Mouse (Mus musculus): ENCODE data around the gene Kpna6. TPM values are rescaled to one million over a fixed set of nuclear protein-coding genes. Genes with fewer than 3 reads are reported as not detected.

The Kpna6 gene
- polyA plus RNA-seq, 1 experiment from 2014 or later: 17.4 TPM

- peak within 1 kb of the TSS; percentile 95 for H3K4me2 ChIP-seq (replicated peaks)
- no peaks in the 10 kb centered on the region for H3K27me3 ChIP-seq
- peak; percentile 95 for ATAC-seq (ENCODE audit: low FRiP score, low read depth)
- WGBS: under 1% methylated on average over 59 of the region's 60 CpGs
- peaks cover 33% of the 10 kb centered on the region for H3K4me1 ChIP-seq
- peak within 1 kb of the TSS; percentile 87 for H3K9ac ChIP-seq
- H3K27ac ChIP-seq: peak within 1 kb of the TSS; percentile 90
- H3K9me3 ChIP-seq: no peaks in the 10 kb centered on the region
- H3K36me3 ChIP-seq: peaks cover 55% of the 10 kb centered on the region
- peak within 1 kb of the TSS; percentile 71 for H3K4me3 ChIP-seq
Measured at GRCm38 (mm10) chr4:129640638-129641467, 31.7 kb downstream of the Kpna6 start, which contains the start of gene Txlna. TSS of gene Txlna (minus strand) at chr4:129641065.

DNA sequence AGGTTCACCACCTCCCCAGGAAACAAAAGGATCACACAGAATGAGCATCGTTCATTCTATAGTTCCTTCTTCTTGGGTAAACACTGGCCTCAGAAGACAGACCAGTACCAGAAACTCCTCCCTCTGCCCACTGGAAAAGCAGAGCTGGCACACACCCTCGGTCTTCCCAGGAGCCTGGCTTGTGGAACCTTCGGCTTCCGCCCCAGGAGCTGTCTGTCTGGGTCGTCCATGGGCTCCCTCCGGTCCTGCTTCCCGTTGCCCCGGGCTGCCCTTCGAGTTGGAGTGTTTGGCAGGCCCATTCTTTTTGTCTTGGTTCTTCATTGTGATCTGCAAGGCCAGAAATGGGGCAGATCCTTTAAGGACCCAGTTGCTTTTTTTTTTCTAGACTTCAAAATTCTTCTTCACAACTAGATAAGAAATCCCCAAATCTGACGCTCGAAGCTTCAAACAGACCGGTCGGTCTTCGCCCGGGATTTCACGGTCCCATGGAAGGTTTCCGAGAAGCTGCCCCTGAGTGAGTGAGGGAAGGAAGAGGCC is 32.4 kb downstream of the Kpna6 start:
- no peaks in the 10 kb centered on the region for H3K27me3 ChIP-seq
- peaks cover 55% of the 10 kb centered on the region for H3K36me3 ChIP-seq
- peak overlapping the region; percentile 90 for H3K27ac ChIP-seq
- WGBS: 5% methylated on average over 17 of the region's 17 CpGs
- peak overlapping the region; percentile 95 for H3K4me2 ChIP-seq (replicated peaks)
- peak overlapping the region; percentile 71 for H3K4me3 ChIP-seq
- H3K9ac ChIP-seq: peak overlapping the region; percentile 87
- no peaks in the 10 kb centered on the region for H3K9me3 ChIP-seq
- peaks cover 33% of the 10 kb centered on the region for H3K4me1 ChIP-seq
- no peak for ATAC-seq (ENCODE audit: low FRiP score, low read depth)

GRCm38 (mm10) chr4:129639221-129639620 is 33.3 kb downstream of the Kpna6 start:
- no peaks in the 10 kb centered on the region for H3K27me3 ChIP-seq
- H3K9me3 ChIP-seq: no peaks in the 10 kb centered on the region
- ATAC-seq (ENCODE audit: low FRiP score, low read depth): no peak
- H3K36me3 ChIP-seq: peaks cover 55% of the 10 kb centered on the region
- H3K4me2 ChIP-seq (replicated peaks): peak overlapping the region; percentile 95
- 89% methylated on average over 15 of the region's 15 CpGs for WGBS
- peak overlapping the region; percentile 87 for H3K9ac ChIP-seq
- peaks cover 33% of the 10 kb centered on the region for H3K4me1 ChIP-seq
- no peak overlapping the region for H3K27ac ChIP-seq
- H3K4me3 ChIP-seq: peak overlapping the region; percentile 71

GRCm38 (mm10) chr4:129633852-129634251 is 38.7 kb downstream of the Kpna6 start:
- no peaks in the 10 kb centered on the region for H3K27me3 ChIP-seq
- H3K4me1 ChIP-seq: peaks cover 15% of the 10 kb centered on the region
- no peak overlapping the region for H3K9ac ChIP-seq
- 94% methylated on average over 6 of the region's 6 CpGs for WGBS
- no peak overlapping the region for H3K4me2 ChIP-seq (replicated peaks)
- ATAC-seq (ENCODE audit: low FRiP score, low read depth): no peak
- no peak overlapping the region for H3K4me3 ChIP-seq
- no peak overlapping the region for H3K27ac ChIP-seq
- H3K9me3 ChIP-seq: no peaks in the 10 kb centered on the region
- H3K36me3 ChIP-seq: peaks cover 97% of the 10 kb centered on the region

GRCm38 (mm10) chr4:129631867-129632266 is 40.7 kb downstream of the Kpna6 start:
- Histone ChIP-seq H3K4me2 (replicated peaks) (no peak overlapping the region), H3K4me3 (no peak overlapping the region), H3K36me3 (peaks cover 99% of the 10 kb centered on the region), H3K9ac (no peak overlapping the region), H3K9me3 (no peaks in the 10 kb centered on the region), H3K4me1 (no peaks in the 10 kb centered on the region), H3K27ac (no peak overlapping the region), H3K27me3 (no peaks in the 10 kb centered on the region)
- WGBS: 87% methylated on average over 12 of the region's 12 CpGs
- no peak for ATAC-seq (ENCODE audit: low FRiP score, low read depth)

GRCm38 (mm10) chr4:129630944-129631343 is 41.6 kb downstream of the Kpna6 start:
- 80% methylated on average over 4 of the region's 4 CpGs for WGBS
- ATAC-seq (ENCODE audit: low FRiP score, low read depth): no peak
- H3K9ac ChIP-seq: no peak overlapping the region

GRCm38 (mm10) chr4:129626035-129626434 is 46.5 kb downstream of the Kpna6 start:
- Histone ChIP-seq H3K4me2 (replicated peaks) (no peak overlapping the region), H3K36me3 (peaks cover 50% of the 10 kb centered on the region), H3K27ac (no peak overlapping the region), H3K9ac (no peak overlapping the region), H3K9me3 (no peaks in the 10 kb centered on the region), H3K4me3 (no peak overlapping the region), H3K27me3 (no peaks in the 10 kb centered on the region), H3K4me1 (peaks cover 34% of the 10 kb centered on the region)
- ATAC-seq (ENCODE audit: low FRiP score, low read depth): no peak
- WGBS: 75% methylated on average over 6 of the region's 6 CpGs

More at GRCm38 (mm10) chr4:129630944-129631343, 41.6 kb downstream of the Kpna6 start:
- Histone ChIP-seq H3K9me3 (no peaks in the 10 kb centered on the region), H3K27ac (no peak overlapping the region), H3K4me1 (0 out of 2 replicates have a peak, but pooled peaks cover 1% of the 10 kb centered on the region), H3K4me2 (replicated peaks) (no peak overlapping the region), H3K4me3 (no peak overlapping the region), H3K27me3 (no peaks in the 10 kb centered on the region), H3K36me3 (peaks cover 99% of the 10 kb centered on the region)

DNA sequence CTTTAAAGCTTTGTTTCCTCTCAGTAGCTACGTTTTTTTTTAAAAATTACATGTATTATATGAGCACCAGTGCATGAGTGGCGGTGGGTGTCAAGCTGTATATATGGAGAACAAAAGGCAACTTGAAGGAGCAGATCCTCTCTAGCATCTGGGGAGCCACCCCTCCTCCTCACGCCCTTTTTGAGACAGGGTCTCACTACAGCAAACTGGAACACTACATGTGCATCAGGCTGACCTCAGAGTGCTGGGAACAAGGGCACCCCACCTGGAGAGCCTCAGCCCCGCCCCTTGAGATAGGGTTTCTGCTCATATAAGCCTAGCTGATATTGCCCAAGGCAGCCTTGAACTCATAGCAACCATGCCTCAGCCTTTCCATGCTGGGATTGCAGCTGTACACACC is 47.1 kb downstream of the Kpna6 start:
- Histone ChIP-seq H3K4me2 (replicated peaks) (peak overlapping the region; percentile 86), H3K27ac (no peak overlapping the region), H3K9me3 (no peaks in the 10 kb centered on the region), H3K4me1 (peaks cover 34% of the 10 kb centered on the region), H3K9ac (no peak overlapping the region), H3K36me3 (peaks cover 44% of the 10 kb centered on the region), H3K4me3 (no peak overlapping the region), H3K27me3 (no peaks in the 10 kb centered on the region)
- 37% methylated on average over 4 of the region's 4 CpGs for WGBS
- ATAC-seq (ENCODE audit: low FRiP score, low read depth): no peak

DNA sequence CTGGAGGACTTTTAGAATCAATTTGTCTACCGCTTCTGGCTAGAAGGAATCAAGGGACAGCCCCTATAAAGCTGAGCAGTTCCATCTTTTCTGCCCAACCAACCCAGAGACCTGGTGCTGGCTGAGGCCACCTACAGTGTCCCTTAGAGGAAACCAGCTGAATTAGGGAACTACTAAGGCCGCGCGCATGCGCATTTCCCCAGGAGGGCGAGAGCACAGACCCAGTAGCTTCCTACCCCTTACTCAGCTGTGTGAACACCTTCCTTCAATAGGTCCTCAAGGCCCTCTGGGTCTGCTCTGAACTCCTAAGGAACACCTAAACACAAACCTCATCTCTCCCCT is 47.6 kb downstream of the Kpna6 start:
- Histone ChIP-seq H3K27me3 (no peaks in the 10 kb centered on the region), H3K27ac (peak overlapping the region; percentile 80), H3K4me2 (replicated peaks) (peak overlapping the region; percentile 86), H3K36me3 (peaks cover 39% of the 10 kb centered on the region), H3K4me1 (peaks cover 34% of the 10 kb centered on the region), H3K9ac (peak overlapping the region; percentile 78), H3K4me3 (peak overlapping the region; percentile 63), H3K9me3 (no peaks in the 10 kb centered on the region)
- 3% methylated on average over 6 of the region's 6 CpGs for WGBS
- no peak; the same call in 1 of the 2 replicates for ATAC-seq (ENCODE audit: low FRiP score, low read depth)

DNA sequence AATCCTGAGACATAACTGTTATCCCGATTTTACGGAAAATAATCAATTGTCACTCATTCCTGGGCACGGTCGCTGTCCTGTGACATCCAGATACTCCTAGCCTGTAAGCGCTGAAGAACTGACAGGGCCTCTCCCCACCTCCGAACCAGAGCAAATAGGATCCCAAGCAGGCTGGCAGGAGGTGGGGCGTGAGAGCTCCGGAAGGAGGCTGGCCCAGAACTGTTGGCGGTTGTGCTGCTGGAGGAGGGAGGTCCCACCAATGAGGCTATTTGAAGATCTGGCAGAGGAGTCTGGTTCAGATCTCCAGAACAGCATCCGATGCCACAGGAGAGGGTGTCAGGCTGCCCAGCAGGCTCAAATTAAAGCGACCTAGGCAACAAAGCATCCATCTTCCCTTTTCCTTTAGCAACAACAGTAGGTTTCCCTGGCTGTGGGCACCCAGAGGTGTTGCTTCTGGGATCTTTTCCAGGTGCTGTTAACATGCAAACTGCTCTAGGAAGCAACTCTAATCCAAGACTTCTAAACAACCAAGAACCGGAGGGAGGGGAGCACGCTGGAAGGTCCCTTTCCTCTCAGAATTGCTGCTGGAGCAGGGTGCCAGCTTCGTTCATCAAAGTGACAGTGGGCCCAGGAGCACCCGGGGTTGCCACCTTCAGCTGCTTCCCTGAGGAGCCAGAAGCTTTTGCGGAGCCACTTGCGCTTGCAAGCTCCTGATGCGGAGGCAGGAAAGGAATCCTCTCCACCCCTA is 48.1 kb downstream of the Kpna6 start:
- Histone ChIP-seq H3K36me3 (peaks cover 34% of the 10 kb centered on the region), H3K4me2 (replicated peaks) (peak overlapping the region; percentile 86), H3K27ac (peak overlapping the region; percentile 80), H3K9ac (peak overlapping the region; percentile 78), H3K4me3 (peak overlapping the region; percentile 63), H3K9me3 (no peaks in the 10 kb centered on the region), H3K27me3 (no peaks in the 10 kb centered on the region), H3K4me1 (peaks cover 34% of the 10 kb centered on the region)
- ATAC-seq (ENCODE audit: low FRiP score, low read depth): peak; percentile 89
- 1% methylated on average over 18 of the region's 18 CpGs for WGBS

GRCm38 (mm10) chr4:129623681-129624091 is 48.9 kb downstream of the Kpna6 start, which contains the start of gene Ccdc28b:
TSS of gene Ccdc28b (minus strand) at chr4:129623947.
- H3K4me3 ChIP-seq: peak within 1 kb of the TSS; percentile 63
- ATAC-seq (ENCODE audit: low FRiP score, low read depth): no peak
- H3K9ac ChIP-seq: peak within 1 kb of the TSS; percentile 78
- H3K27me3 ChIP-seq: no peaks in the 10 kb centered on the region
- H3K27ac ChIP-seq: peak within 1 kb of the TSS; percentile 80
- no peaks in the 10 kb centered on the region for H3K9me3 ChIP-seq
- H3K36me3 ChIP-seq: peaks cover 27% of the 10 kb centered on the region
- peaks cover 34% of the 10 kb centered on the region for H3K4me1 ChIP-seq
- H3K4me2 ChIP-seq (replicated peaks): peak within 1 kb of the TSS; percentile 86
- WGBS: 1% methylated on average over 10 of the region's 10 CpGs

All from limb, embryonic 13.5 days (tissue).